Mouse (Mus musculus) liver (tissue): ENCODE measurements around the gene Gbf1.

Experiments used
- DNase-seq: peaks from one replicate; pipeline ENCODE4 v3.0.0-alpha.2; 2020; ENCODE audit warnings: mixed read lengths

The Gbf1 gene

DNA sequence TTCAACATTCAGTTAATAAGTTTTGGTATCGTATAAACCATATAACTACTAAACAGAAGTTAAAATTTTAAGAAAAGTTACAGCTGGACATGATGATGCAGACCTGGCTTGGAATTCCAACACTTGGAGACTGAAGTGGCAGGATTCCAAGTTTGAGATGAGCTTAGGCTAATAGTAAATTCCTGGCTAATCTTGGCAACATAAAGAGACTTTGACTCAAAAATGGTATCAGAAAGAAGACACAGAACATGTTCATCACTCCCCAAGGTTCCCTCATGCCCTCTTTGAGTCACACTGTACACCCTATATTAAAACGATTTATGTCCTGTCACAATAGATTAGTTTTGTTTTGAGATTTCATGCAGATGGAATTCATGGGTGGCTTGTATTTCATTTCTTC lies 72.6 kb downstream of the Gbf1 start:
- DNase-seq, result no peak

DNA sequence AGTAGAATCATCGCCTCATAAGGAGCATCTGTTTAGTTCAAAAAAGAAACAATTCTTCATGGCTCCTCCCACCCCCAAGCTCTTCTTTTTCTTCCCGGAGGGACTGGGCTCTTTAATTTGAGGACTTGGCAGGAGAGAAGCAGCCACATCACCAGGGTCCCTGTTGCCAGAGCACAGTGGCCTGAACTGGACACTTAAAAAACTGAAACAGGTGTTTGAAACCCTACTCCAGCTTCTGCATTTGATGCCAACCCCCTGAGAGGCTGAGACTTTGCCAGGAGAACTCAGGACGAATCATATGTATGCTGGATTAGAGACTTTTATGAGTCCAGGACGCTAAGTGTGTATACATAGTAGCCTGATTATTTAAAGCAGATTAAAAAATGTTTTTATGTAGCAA lies 73.2 kb downstream of the Gbf1 start:
- no peak for DNase-seq

DNA sequence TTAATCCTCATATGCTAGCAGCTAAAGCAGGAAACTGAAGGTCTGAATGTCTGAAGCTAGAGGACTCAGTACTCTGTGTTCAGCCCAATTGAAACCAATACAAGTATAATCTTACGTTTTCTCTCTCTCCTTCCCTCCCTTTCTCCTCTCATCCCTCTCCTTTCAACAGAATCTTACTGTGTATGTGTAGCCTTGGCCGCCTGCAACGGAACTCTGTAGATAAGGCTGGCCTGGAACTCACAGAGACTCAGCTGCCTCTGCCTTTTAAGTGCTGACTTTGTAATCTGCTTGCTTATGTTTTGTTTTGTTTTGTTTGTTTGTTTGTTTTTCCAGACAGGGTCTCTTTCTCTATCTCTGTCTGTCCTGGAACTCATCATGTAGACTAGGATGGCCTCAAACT lies 74.0 kb downstream of the Gbf1 start:
- DNase-seq, result no peak

DNA sequence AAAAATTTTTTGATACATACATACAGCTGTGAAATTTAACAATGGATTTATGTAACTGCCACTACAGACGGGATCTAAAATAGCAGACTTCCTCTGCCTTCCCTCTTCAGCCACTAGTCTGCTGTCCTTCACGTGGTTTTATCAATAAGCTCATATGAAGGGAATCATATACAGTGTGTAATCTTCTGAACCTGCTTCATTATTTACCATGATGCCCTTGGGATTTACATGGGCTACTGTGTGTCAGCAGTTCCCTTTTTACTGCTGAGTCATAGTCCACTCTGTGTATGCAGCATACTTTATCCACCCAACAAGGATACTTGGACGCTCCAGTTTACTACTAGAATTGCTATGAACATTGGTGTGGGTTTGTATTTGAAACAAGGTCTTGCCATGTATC lies 75.0 kb downstream of the Gbf1 start:
- DNase-seq, result no peak

DNA sequence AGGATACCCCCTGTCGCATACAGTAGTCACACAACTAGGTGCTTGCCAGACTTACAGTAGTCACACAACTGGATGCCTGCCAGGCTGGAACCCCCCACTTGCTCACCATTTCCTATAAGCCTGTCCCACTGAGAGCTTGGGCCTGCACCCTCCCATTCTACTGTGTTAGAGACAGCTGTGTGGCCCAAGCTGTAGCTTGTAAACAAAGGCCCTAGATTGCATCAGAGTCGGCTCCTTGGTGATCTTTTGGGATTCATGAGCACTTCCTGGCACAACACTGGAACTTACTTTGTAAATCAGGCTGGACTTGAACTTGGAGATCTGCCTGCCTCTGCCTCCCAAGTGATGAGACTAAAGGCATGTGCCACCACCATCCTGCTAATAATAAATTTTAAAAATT lies 82.1 kb downstream of the Gbf1 start:
- no peak for DNase-seq

DNA sequence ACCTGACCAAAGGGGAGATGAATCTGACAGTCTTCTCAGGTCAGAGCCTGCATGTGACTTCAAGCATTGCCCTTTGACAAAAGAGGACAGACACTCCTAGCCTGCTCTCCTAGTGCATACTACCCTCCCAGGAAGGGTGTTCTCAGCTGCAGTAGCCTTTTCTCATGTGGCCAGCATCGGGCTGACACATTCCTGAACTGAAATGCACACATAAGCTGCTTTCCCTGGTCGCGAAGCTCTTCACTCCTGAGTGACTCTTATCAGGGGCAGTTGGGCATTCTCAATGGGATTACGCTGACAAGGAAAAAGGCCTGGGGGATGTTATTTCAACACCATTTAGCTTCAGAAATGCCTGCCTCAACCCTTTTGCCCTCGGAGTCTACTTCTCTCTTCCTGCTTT lies 84.3 kb downstream of the Gbf1 start:
- DNase-seq, result no peak

DNA sequence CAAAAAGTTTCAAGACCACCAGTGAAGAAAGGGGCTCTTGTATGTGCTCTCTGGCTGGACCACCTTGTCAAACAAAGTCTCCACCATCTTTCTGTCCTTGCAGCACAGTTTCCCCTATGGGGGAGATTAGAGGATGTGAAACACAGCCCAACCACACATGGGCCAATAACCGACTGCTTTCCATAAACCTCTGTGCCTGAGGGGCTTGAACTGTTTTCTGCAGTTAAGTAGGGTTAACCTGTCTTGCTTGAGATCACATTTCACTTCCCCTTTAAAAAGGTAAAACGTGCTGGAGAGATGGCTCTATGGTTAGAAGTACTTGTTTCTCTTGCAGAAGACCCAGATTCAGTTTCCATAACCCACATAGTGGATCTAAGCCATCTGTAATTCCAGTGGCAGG lies 87.9 kb downstream of the Gbf1 start:
- no peak for DNase-seq

DNA sequence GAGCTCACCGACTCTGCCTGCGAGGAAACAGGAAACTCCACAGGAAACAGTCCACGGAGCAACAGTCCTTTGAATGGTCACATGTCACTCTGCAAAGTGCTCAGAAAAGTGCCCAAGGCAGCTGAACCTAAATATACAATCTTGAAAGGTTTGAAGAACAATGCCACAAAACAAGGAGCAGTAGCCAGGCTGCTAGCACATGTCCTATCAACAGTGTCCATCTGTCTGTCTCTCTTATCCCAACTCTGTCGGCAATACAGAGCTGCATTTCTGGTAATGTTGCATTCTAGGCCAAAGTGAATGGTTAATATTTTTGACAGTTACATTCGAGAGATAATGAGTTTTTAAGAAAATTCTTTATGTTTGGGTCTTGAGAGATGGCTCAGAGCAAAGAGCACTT lies 90.1 kb downstream of the Gbf1 start:
- no peak for DNase-seq

DNA sequence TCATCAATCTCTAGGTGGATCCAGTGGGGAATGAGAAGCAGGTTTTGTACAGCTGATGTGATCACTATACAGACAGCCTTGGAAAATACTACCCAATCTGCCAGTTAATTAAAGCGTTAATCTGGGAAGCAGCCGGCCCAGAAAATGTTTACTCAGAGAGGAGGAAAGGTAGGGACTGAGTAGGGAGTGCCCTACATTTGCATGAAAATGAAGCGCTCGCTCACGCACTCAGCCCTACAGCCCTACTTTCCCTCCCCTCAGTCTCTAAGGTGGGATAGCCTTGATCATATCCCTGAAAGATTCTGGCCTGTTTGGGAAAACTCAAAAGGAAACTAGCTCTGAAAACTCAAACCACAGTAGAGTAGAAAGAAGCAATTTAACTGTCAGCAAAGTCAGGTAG lies 92.3 kb downstream of the Gbf1 start:
- no peak for DNase-seq

DNA sequence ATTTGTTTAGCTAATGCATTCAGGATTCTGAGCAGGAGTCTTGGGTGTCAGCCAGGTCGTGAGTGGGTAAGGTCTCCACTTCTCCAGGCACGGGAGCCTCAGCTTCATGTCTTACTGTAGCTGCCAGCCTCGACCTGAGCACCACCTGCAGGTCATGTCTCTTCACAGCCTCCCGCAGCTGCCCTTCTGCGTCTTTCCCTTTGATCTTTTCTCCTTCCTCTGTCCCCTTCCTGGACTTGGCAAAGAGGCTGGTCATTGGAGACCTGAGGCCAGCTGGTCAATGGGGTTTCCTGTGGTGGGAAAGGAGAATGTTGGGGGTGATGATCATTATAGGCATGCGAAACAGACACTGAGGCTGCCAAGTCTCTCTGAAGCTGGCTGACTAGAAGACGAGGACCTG lies 96.7 kb downstream of the Gbf1 start:
- no peak for DNase-seq

DNA sequence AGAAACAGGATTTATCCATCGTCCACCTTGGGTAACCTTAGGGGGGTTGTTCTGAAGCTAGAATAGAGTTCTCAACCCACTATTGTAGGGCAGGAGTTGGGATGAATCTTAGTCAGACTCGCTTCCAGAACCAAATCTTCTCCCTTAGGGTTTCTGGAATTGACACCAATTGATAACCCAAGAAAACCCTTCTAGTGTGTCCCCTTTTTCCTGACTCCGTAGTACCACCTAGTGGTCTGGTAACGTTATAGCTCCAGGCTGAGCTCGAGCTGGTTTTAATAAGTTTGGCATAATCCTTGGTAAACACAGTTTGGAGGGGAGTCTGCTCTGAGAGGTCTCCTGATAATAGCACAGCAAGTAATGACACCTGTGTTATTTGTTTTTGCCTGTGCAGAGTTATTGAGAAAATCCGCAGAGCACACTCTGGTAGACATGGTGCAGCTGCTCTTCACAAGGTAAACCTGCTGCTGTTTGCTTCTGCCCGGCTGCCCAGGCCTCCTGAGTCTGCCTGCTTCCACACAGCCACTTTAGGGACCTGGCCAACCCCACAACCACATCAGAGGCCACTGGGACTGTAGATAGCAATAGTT lies 101.9 kb downstream of the Gbf1 start:
- DNase-seq, result no peak

DNA sequence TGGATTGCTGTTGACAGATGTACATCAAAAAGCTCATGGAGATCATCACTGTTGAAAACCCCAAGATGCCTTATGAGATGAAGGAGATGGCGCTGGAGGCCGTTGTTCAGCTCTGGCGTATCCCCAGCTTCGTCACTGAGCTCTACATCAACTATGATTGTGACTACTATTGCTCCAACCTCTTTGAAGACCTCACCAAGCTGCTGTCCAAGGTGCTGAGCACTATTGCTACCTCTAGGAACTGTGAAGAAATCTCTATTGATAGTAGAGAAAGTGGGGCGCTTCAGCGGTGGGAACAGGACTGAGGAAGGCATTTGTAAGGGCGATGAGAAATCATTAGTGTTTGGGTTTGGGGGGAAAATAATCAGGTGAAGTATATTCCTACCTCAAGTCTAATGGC lies 112.5 kb downstream of the Gbf1 start:
- DNase-seq, result peak; percentile 18

DNA sequence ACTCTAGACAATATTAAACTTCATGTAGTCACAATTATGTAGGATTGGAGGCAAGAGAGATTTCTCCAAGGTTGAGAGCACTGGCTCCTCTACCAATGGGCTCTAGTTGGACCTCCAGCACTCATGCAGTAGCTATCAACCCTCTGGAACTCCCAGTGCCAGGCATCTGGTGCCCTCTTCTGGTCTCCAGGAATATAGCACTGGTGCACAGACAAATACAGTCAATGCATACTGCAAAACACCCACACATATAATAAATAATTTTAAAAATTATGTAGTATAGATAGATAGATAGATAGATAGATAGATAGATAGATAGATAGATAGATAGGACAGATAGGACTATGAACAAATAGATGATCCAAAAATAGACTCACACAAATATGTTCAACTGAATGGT lies 123.0 kb downstream of the Gbf1 start:
- peak; percentile 38 for DNase-seq

DNA sequence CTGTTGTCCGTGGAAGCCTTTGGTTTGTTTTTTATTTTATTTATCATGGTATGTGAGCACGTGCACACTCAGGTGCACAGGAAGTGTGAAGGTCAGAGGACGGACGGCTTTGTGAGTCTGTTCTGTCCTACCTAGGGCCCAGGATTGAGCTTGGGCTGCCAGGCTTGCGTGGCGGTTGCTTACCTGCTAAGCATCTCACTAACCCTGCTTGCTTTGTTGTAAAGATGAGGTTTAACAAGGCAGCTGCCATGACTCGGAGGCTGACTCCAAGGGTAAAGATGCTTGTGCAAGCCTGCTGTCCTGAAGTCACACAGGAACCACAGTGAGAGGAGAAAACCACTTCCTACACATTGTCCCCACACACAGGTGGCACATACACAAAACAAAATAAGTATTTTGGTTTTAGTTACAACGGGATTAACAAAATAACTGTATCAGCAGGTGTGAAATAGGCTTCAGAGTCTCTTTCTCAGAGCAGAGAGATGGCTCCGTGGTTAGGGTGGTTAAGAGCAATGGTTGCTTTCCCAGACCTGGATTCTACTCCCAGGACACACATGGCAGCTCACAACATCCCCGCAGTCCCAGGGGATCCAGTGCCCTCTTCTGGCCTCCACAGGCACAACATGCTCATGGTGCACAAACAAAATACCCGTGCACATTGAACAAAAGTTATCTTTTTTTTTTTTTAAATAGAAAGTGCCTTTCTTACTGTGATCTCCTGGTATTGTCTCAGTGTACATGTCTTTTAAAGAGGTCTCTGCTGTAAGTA lies 130.0 kb downstream of the Gbf1 start:
- DNase-seq, result no peak

DNA sequence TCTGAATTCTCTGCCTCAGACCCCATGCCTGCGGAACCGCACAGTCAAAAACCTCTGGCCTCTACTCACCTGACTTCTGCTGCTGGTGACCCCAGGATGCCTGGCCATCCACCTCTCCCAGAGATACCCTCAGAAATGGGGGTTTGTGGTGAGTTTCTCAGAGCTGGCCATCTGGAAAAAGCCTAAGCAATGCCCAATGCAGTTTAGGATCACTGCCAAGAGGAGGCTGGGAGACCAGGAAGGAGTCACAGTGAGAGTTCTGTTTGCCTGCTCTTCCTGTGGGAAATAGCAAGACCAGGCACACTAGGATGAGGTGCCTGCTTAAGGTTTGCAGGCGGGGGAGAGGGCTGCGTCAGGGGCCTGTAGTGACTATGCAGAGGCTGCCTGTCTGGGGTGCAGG lies 132.4 kb downstream of the Gbf1 start:
- no peak for DNase-seq

DNA sequence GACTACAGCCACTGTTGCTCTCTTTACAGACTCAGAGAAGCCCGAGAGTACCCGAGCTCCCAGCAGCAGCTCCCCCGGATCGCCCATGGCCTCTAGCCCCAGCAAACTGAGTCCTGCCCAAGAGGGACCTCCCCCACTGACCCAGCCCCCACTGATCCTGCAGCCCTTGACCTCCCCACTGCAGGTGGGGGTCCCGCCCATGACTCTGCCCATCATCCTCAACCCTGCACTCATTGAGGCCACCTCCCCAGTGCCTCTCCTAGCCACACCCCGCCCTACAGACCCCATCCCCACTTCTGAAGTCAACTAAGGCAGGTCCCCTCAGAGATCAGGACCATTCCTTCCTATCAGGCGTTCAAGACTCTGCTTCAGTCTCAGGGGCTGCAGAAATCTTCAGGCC lies 133.3 kb downstream of the Gbf1 start:
- no peak for DNase-seq

DNA sequence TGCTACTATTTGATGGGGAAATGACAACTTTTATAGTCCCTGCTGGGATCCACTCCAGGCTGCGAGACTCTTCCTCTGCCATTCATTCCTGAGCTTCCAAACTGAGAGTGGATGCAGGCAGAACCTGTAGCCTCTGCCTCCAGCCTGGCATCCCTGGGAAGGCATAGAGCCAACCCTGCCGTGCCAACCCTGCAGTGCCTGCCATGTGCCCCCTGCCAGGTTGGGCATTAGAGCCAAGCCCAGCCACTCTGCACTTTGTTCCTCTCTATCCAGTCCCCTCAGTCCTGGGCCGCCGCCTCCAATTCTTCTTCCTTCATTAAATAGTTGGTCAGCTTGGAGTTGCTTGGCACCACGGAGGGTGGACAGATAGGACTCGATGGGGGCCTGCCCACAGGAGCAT lies 133.7 kb downstream of the Gbf1 start:
- DNase-seq, result no peak

DNA sequence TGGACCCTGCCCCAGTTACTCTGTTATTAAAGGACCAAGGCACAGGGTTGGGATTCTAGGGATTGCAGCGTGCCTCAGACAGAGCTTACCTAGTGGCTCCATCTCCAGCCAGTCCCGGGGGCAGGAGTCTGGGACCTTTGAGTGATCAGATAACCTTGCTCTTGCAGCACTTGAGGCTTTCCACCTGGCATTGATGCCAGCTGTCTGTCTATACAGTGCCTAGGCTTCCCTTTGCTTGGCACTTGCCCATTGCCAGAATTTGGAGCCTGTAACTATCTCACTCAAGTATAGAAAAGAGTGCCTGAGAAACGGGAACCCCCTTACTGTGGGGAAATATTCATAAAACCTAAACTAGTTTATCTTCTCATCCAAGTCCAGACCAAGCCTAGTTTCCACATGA lies 134.6 kb downstream of the Gbf1 start:
- DNase-seq, result no peak

DNA sequence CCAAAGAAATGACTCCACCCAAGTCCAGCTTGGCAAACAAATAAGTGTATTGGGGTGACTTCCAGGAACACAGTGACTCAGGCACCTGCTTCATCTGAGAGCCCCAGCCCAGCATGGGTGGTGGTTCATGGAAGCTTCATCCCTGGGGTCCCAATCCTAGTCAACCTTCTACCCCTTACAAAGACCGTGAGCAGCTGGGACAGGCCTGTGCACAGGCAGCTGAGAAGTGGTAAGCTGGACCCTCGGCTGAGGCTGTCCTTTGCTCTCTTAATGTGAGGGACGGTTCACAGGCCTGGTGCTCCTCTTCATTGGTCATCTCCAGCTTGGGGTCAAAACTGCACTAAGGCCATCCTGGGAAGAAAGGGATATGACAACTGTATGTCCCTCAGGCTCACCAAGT lies 135.3 kb downstream of the Gbf1 start:
- DNase-seq, result no peak

DNA sequence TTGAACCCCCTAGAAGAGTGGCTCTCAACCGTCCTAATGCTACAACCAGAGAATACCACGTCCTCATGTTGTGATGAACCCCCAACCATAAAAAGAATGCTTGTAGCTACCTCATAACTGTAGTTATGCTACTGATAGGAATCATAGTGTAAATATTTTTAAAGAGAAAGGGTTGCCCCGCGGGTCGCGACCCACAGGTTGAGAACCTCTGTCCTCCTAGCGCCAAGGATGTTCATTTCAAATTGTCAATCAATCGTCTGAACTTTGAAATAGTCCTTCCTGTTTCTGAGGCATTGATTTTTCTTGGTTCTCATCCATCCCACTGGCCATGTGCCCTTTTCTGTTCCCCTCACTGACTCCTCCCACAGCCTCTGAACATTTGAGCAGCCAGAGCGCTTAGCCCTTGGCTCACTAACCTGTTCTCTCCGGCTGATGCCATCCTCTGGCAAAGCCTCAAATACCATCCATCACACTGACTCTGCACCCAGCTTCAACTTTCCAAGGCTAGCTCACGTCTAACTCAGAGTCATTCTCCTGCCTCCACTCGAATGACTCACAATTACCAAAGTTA lies 138.3 kb downstream of the Gbf1 start:
- DNase-seq, result no peak

DNA sequence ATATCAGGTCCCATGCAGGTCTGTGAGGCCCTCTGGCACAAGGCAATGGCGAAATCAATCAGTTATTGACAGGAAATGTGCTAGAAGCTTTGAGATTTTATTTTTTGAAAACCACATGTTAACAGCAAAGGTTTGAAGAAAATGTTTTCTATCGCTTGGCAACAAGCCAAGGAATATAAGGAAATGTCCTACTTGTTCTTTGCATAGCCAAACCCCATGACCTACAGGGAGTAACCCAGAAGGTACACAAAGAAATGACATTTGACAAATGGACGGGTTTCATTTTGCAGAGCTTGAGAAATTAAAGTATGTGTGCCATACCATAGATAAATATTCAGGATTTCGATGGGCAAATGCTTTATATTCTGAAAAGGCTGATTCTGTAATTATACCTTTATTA lies 144.6 kb downstream of the Gbf1 start:
- no peak for DNase-seq

DNA sequence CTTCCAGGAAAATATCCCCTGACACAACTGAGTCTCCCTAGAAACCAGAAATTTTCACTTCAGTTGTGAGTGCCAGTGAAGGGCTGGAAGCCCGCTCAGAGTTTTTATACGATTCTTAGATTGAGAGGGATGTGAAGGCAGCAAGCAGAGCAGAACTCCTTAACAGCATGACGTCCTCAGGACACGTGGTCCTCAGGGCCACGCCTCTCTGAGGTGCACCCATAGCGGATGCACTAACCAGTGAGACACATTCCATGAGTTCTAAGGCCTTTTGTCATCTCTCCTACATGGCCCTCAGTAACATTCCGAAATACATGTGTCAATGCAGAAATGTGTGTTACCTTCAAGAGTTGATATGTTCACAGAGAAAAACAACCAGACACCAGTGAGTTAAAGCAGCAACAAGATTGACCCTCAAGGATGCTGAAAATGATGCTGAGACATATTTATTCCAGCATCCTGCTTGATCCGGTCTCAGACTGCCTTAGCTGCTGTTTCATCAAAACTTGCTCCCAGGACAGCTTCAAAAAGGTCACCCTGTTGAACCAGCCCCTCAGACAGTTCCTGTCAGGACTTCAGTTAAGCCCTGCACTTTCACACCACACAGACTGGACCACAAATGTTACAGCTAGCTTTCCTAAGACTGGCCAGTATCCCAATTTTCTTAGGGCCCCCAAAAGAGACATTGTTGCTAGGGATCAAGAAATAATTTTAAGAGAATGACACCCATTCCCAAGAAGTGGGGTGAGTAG lies 148.2 kb downstream of the Gbf1 start:
- no peak for DNase-seq

DNA sequence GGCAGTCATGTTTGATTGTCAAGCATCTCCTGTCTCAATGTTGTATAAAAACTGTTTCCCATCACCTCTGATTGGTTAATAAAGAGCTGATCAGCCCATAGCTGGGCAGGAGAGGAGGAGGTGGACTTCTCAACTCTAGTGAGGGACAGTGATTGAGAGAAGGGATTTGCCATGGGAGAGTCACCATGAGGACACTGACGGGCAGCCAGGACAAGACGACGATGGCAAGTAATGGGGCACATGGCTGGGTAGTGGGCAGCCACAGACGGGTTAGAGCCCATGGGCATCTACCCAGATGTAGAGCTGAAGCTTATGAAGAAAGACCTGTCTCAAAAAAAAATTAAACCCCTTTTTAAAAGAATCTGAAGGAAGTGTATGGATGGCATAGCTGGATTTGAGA lies 150.2 kb downstream of the Gbf1 start:
- DNase-seq, result no peak
